Mouse (Mus musculus): ENCODE results near the gene Gins2. TPM values are rescaled to one million over a fixed set of nuclear protein-coding genes. Genes with fewer than 3 reads are reported as not detected.

Gene Gins2
- polyA plus RNA-seq, 2 experiments = 37.5 to 63.4 TPM

GRCm38 (mm10) chr8:120552509-120552908 is 36.6 kb downstream of the Gins2 start:
- H3K4me2 ChIP-seq (ENCODE audit: low read depth) = no peak overlapping the region
- no peak for ATAC-seq (ENCODE audit: insufficient read depth)
- WGBS (ENCODE audit: insufficient replicate concordance) = 88% methylated on average over 11 of the region's 11 CpGs
- no peaks in the 10 kb centered on the region for H3K9me3 ChIP-seq (ENCODE audit: control insufficient read depth, low read length)
- peaks cover 4 to 8% of the 10 kb centered on the region in 2 experiments; a peak in 3 of 4 replicates for H3K4me1 ChIP-seq (replicated peaks; ENCODE audit: control insufficient read depth in 2 of 2, insufficient read depth in 2 of 2, low read length in 1 of 2)
- no peak overlapping the region for H3K27ac ChIP-seq
- H3K9ac ChIP-seq (replicated peaks) = no peak overlapping the region
- no peak for DNase-seq (ENCODE audit: low read depth in 3 of 3, low spot score in 3 of 3)
- no peak for TF ChIP-seq CTCF (IDR thresholded peaks at IDR 0.05; ENCODE audit: low read depth)
- TF ChIP-seq EP300 (IDR thresholded peaks at IDR 0.05; ENCODE audit: low read depth) = no peak
- peaks cover 31% of the 10 kb centered on the region for H3K36me3 ChIP-seq (replicated peaks; ENCODE audit: control insufficient read depth, insufficient read depth, low read depth)
- no peaks in the 10 kb centered on the region for H3K27me3 ChIP-seq (ENCODE audit: control insufficient read depth, insufficient read depth, low read length)
- H3K4me3 ChIP-seq (ENCODE audit: insufficient read depth in 1 of 2, low read depth in 2 of 2, low read length in 2 of 2) = no peak overlapping the region

- Histone ChIP-seq H3K27me3 (ENCODE audit: control insufficient read depth, insufficient read depth, low read length) (no peaks in the 10 kb centered on the region), H3K9me3 (ENCODE audit: control insufficient read depth, low read length) (no peaks in the 10 kb centered on the region), H3K27ac (no peak overlapping the region), H3K36me3 (replicated peaks; ENCODE audit: control insufficient read depth, insufficient read depth, low read depth) (peaks cover 26% of the 10 kb centered on the region), H3K4me1 (replicated peaks; ENCODE audit: control insufficient read depth in 2 of 2, insufficient read depth in 2 of 2, low read length in 1 of 2) (peaks cover 4 to 8% of the 10 kb centered on the region in 2 experiments; a peak in 3 of 4 replicates), H3K4me3 (ENCODE audit: insufficient read depth in 1 of 2, low read depth in 2 of 2, low read length in 2 of 2) (no peak overlapping the region), H3K4me2 (ENCODE audit: low read depth) (no peak overlapping the region), H3K9ac (replicated peaks) (no peak overlapping the region)
- no peak for ATAC-seq (ENCODE audit: insufficient read depth)
- no peak for TF ChIP-seq CTCF (IDR thresholded peaks at IDR 0.05; ENCODE audit: low read depth)
- no peak for TF ChIP-seq EP300 (IDR thresholded peaks at IDR 0.05; ENCODE audit: low read depth)
- WGBS (ENCODE audit: insufficient replicate concordance) = 88% methylated on average over 3 of the region's 3 CpGs
- no peak for DNase-seq (ENCODE audit: low read depth in 3 of 3, low spot score in 3 of 3)
Observed at GRCm38 (mm10) chr8:120551677-120551980, 37.5 kb downstream of the Gins2 start.

GRCm38 (mm10) chr8:120550937-120551676 is 38.0 kb downstream of the Gins2 start:
- Histone ChIP-seq H3K9me3 (ENCODE audit: control insufficient read depth, low read length) (no peaks in the 10 kb centered on the region), H3K4me2 (ENCODE audit: low read depth) (no peak overlapping the region), H3K4me1 (replicated peaks; ENCODE audit: control insufficient read depth in 2 of 2, insufficient read depth in 2 of 2, low read length in 1 of 2) (peaks cover 3 to 4% of the 10 kb centered on the region in 2 experiments; a peak in 3 of 4 replicates), H3K36me3 (replicated peaks; ENCODE audit: control insufficient read depth, insufficient read depth, low read depth) (peaks cover 23% of the 10 kb centered on the region), H3K27ac (no peak overlapping the region), H3K4me3 (ENCODE audit: insufficient read depth in 1 of 2, low read depth in 2 of 2, low read length in 2 of 2) (no peak overlapping the region), H3K27me3 (ENCODE audit: control insufficient read depth, insufficient read depth, low read length) (no peaks in the 10 kb centered on the region), H3K9ac (replicated peaks) (no peak overlapping the region)
- no peak for ATAC-seq (ENCODE audit: insufficient read depth)
- WGBS (ENCODE audit: insufficient replicate concordance) = 70% methylated on average over 11 of the region's 11 CpGs
- TF ChIP-seq CTCF (IDR thresholded peaks at IDR 0.05; ENCODE audit: low read depth) (no peak), EP300 (IDR thresholded peaks at IDR 0.05; ENCODE audit: low read depth) (no peak)
- DNase-seq (ENCODE audit: low read depth in 3 of 3, low spot score in 3 of 3) = no peak

- DNase-seq (ENCODE audit: low read depth in 3 of 3, low spot score in 3 of 3) = no peak
- no peaks in the 10 kb centered on the region; a peak in 2 of 4 replicates for H3K4me1 ChIP-seq (replicated peaks; ENCODE audit: control insufficient read depth in 2 of 2, insufficient read depth in 2 of 2, low read length in 1 of 2)
- no peak for ATAC-seq (ENCODE audit: insufficient read depth)
- no peak overlapping the region for H3K27ac ChIP-seq
- no peaks in the 10 kb centered on the region for H3K27me3 ChIP-seq (ENCODE audit: control insufficient read depth, insufficient read depth, low read length)
- TF ChIP-seq EP300 (IDR thresholded peaks at IDR 0.05; ENCODE audit: low read depth) (no peak), CTCF (IDR thresholded peaks at IDR 0.05; ENCODE audit: low read depth) (no peak)
- no peak overlapping the region for H3K4me3 ChIP-seq (ENCODE audit: insufficient read depth in 1 of 2, low read depth in 2 of 2, low read length in 2 of 2)
- H3K9ac ChIP-seq (replicated peaks) = no peak overlapping the region
- peaks cover 20% of the 10 kb centered on the region for H3K36me3 ChIP-seq (replicated peaks; ENCODE audit: control insufficient read depth, insufficient read depth, low read depth)
- WGBS (ENCODE audit: insufficient replicate concordance) = 78% methylated on average over 12 of the region's 12 CpGs
- H3K9me3 ChIP-seq (ENCODE audit: control insufficient read depth, low read length) = no peaks in the 10 kb centered on the region
- no peak overlapping the region for H3K4me2 ChIP-seq (ENCODE audit: low read depth)
Observed at GRCm38 (mm10) chr8:120550430-120550829, 38.7 kb downstream of the Gins2 start.

GRCm38 (mm10) chr8:120549922-120550321 is 39.2 kb downstream of the Gins2 start:
- H3K4me1 ChIP-seq (replicated peaks; ENCODE audit: control insufficient read depth in 2 of 2, insufficient read depth in 2 of 2, low read length in 1 of 2) = peaks cover 0 to 3% of the 10 kb centered on the region in 2 experiments; a peak in 2 of 4 replicates
- H3K4me2 ChIP-seq (ENCODE audit: low read depth) = no peak overlapping the region
- H3K36me3 ChIP-seq (replicated peaks; ENCODE audit: control insufficient read depth, insufficient read depth, low read depth) = peaks cover 15% of the 10 kb centered on the region
- TF ChIP-seq CTCF (IDR thresholded peaks at IDR 0.05; ENCODE audit: low read depth) = no peak
- TF ChIP-seq EP300 (IDR thresholded peaks at IDR 0.05; ENCODE audit: low read depth) = no peak
- H3K27ac ChIP-seq = no peak overlapping the region
- H3K9me3 ChIP-seq (ENCODE audit: control insufficient read depth, low read length) = no peaks in the 10 kb centered on the region
- 67% methylated on average over 11 of the region's 11 CpGs for WGBS (ENCODE audit: insufficient replicate concordance)
- no peak overlapping the region for H3K4me3 ChIP-seq (ENCODE audit: insufficient read depth in 1 of 2, low read depth in 2 of 2, low read length in 2 of 2)
- DNase-seq (ENCODE audit: low read depth in 3 of 3, low spot score in 3 of 3) (no peak), ATAC-seq (ENCODE audit: insufficient read depth) (no peak)
- H3K9ac ChIP-seq (replicated peaks) = no peak overlapping the region
- no peaks in the 10 kb centered on the region for H3K27me3 ChIP-seq (ENCODE audit: control insufficient read depth, insufficient read depth, low read length)

Data from liver, embryonic 14.5 days (tissue).